Mouse (Mus musculus) MEL (cell line): Measurements from ENCODE around the gene Ccnb2. TPM values are rescaled to one million over a fixed set of nuclear protein-coding genes. Genes with fewer than 3 reads are reported as not detected.
A peak's percentile ranks its signal among the peaks of the same experiment; 100 is the strongest.

Experiments used
- DNase-seq: peaks from one replicate; pipeline ENCODE4 v3.0.0; 2011; ENCODE audit warnings: low read depth, low spot score
- H3K27ac ChIP-seq: 2 replicates; pipeline ENCODE4 v1.5.1; 2012; ENCODE audit warnings: low read depth, mild to moderate bottlenecking, control low read depth, low read length, moderate library complexity; ENCODE audit not compliant: control insufficient read depth
- H3K27me3 ChIP-seq, 2 experiments: fragments of 150-350 bp in 1 of 2; sonication (generic) in 1 of 2; 2 replicates each; pipeline ENCODE4 v1.6.1; 2012; ENCODE audit warnings: low read length in 2 of 2, mild to moderate bottlenecking in 2 of 2, improper control_type of control experiment in 1 of 2, moderate library complexity in 1 of 2; ENCODE audit not compliant: insufficient read depth in 2 of 2, control insufficient read depth in 1 of 2
- H3K36me3 ChIP-seq, 2 experiments: 2 replicates each; pipeline ENCODE4 v1.6.1; 2012 to 2014; ENCODE audit warnings: low read length in 2 of 2, improper control_type of control experiment in 1 of 2, inconsistent platforms in 1 of 2, mild to moderate bottlenecking in 1 of 2; ENCODE audit not compliant: insufficient read depth in 2 of 2, control insufficient read depth in 1 of 2
- H3K4me1 ChIP-seq, 2 experiments: fragments of 150-350 bp in 1 of 2; sonication (generic) in 1 of 2; 2 replicates each; pipeline ENCODE4 v1.6.1; 2012; ENCODE audit warnings: low read length in 2 of 2, improper control_type of control experiment in 1 of 2, mild to moderate bottlenecking in 1 of 2; ENCODE audit not compliant: insufficient read depth in 2 of 2, control insufficient read depth in 1 of 2
- H3K4me3 ChIP-seq, 2 experiments: fragments of 150-350 bp in 1 of 2; sonication (generic) in 1 of 2; 2 replicates each; pipeline ENCODE4 v1.5.1; 2012; ENCODE audit warnings: low read depth in 2 of 2, low read length in 2 of 2, mild to moderate bottlenecking in 2 of 2, moderate library complexity in 2 of 2, control low read depth in 1 of 2, improper control_type of control experiment in 1 of 2; ENCODE audit not compliant: control insufficient read depth in 1 of 2, insufficient read depth in 1 of 2
- H3K79me2 ChIP-seq: 2 replicates; pipeline ENCODE4 v1.6.1; 2012; ENCODE audit warnings: mild to moderate bottlenecking, low read length, moderate library complexity; ENCODE audit not compliant: control insufficient read depth, poor library complexity, insufficient read depth
- H3K9ac ChIP-seq: 2 replicates; pipeline ENCODE4 v1.6.1; 2012; ENCODE audit warnings: low read depth, mild to moderate bottlenecking, control low read depth, low read length, moderate library complexity; ENCODE audit not compliant: control insufficient read depth, poor library complexity, severe bottlenecking
- H3K9me3 ChIP-seq: fragments of 150-350 bp; sonication (generic); replicated peaks from 2 replicates; pipeline ENCODE4 v1.6.1; 2012; ENCODE audit warnings: mild to moderate bottlenecking, low read length, improper control_type of control experiment, moderate library complexity; ENCODE audit not compliant: insufficient read depth
- BHLHE40 ChIP-seq: IDR thresholded peaks from 2 replicates; pipeline ENCODE4 v1.6.1; 2012; ENCODE audit warnings: low read depth, mild to moderate bottlenecking, inconsistent platforms, low read length, improper control_type of control experiment, borderline replicate concordance
- CHD1 ChIP-seq: IDR thresholded peaks from 2 replicates; pipeline ENCODE4 v1.6.1; 2012; ENCODE audit warnings: low read depth, mild to moderate bottlenecking, inconsistent platforms, low read length, improper control_type of control experiment
- CHD2 ChIP-seq: IDR thresholded peaks from 2 replicates; pipeline ENCODE4 v1.6.1; 2011; ENCODE audit warnings: low read length, improper control_type of control experiment
- CTCF ChIP-seq, 3 experiments: IDR thresholded peaks in 2 of 3; conservative IDR thresholded peaks in 1 of 3; 2 replicates each; pipeline ENCODE4 v1.5.1; 2011 to 2012; ENCODE audit warnings: low read length in 3 of 3, low read depth in 2 of 3, mild to moderate bottlenecking in 2 of 3, improper control_type of control experiment in 1 of 3, inconsistent platforms in 1 of 3, mixed read lengths in 1 of 3, moderate library complexity in 1 of 3; ENCODE audit not compliant: control insufficient read depth in 1 of 3, insufficient read depth in 1 of 3, poor library complexity in 1 of 3, severe bottlenecking in 1 of 3
- E2F4 ChIP-seq: IDR thresholded peaks from 2 replicates; pipeline ENCODE4 v1.6.1; 2011; ENCODE audit warnings: low read depth, low read length, improper control_type of control experiment, borderline replicate concordance
- ELF1 ChIP-seq: IDR thresholded peaks from 2 replicates; pipeline ENCODE4 v1.6.1; 2014; ENCODE audit warnings: low read depth, mild to moderate bottlenecking, inconsistent platforms, low read length, improper control_type of control experiment, moderate library complexity
- EP300 ChIP-seq, 2 experiments: IDR thresholded peaks; 2 replicates each; pipeline ENCODE4 v1.6.1; 2011; ENCODE audit warnings: improper control_type of control experiment in 2 of 2, low read length in 2 of 2, low read depth in 1 of 2, mild to moderate bottlenecking in 1 of 2
- ETS1 ChIP-seq: IDR thresholded peaks from 2 replicates; pipeline ENCODE4 v1.6.1; 2012; ENCODE audit warnings: low read depth, mild to moderate bottlenecking, inconsistent platforms, low read length, improper control_type of control experiment, moderate library complexity
- GABPA ChIP-seq: IDR thresholded peaks from 2 replicates; pipeline ENCODE4 v1.6.1; 2012; ENCODE audit warnings: low read depth, mild to moderate bottlenecking, inconsistent platforms, low read length, improper control_type of control experiment, moderate library complexity
- GATA1 ChIP-seq: IDR thresholded peaks from 2 replicates; pipeline ENCODE4 v1.6.1; 2011; ENCODE audit warnings: low read depth, low read length, improper control_type of control experiment
- HCFC1 ChIP-seq: IDR thresholded peaks from 2 replicates; pipeline ENCODE4 v1.6.1; 2012; ENCODE audit warnings: low read depth, mild to moderate bottlenecking, inconsistent platforms, low read length, improper control_type of control experiment, moderate library complexity
- JUND ChIP-seq: IDR thresholded peaks from 2 replicates; pipeline ENCODE4 v1.6.1; 2011; ENCODE audit warnings: low read depth, mild to moderate bottlenecking, improper control_type of control experiment, low read length
- KAT2A ChIP-seq: conservative IDR thresholded peaks from 2 replicates; pipeline ENCODE4 v1.6.1; 2012; ENCODE audit warnings: low read depth, low read length, improper control_type of control experiment, inconsistent platforms
- MAX ChIP-seq: IDR thresholded peaks from 2 replicates; pipeline ENCODE4 v1.6.1; 2011; ENCODE audit warnings: low read length, improper control_type of control experiment
- MAZ ChIP-seq: IDR thresholded peaks from 2 replicates; pipeline ENCODE4 v1.6.1; 2012; ENCODE audit warnings: low read depth, mild to moderate bottlenecking, inconsistent platforms, low read length, improper control_type of control experiment
- MXI1 ChIP-seq: IDR thresholded peaks from 2 replicates; pipeline ENCODE4 v1.6.1; 2011; ENCODE audit warnings: mild to moderate bottlenecking, low read depth, low read length, improper control_type of control experiment
- MYB ChIP-seq: IDR thresholded peaks from 2 replicates; pipeline ENCODE4 v1.6.1; 2011; ENCODE audit warnings: mild to moderate bottlenecking, low read depth, low read length, improper control_type of control experiment
- MYC ChIP-seq: IDR thresholded peaks from 2 replicates; pipeline ENCODE4 v1.6.1; 2011; ENCODE audit warnings: low read depth, mild to moderate bottlenecking, low read length, improper control_type of control experiment, moderate library complexity
- NELFE ChIP-seq: IDR thresholded peaks from 2 replicates; pipeline ENCODE4 v1.6.1; 2011; ENCODE audit warnings: low read depth, low read length, improper control_type of control experiment
- NRF1 ChIP-seq: IDR thresholded peaks from 2 replicates; pipeline ENCODE4 v1.6.1; 2014; ENCODE audit warnings: low read depth, mild to moderate bottlenecking, inconsistent platforms, low read length, improper control_type of control experiment, moderate library complexity; ENCODE audit not compliant: poor library complexity, insufficient read depth, severe bottlenecking
- POLR2A ChIP-seq, 2 experiments: IDR thresholded peaks; 2 replicates each; pipeline ENCODE4 v1.6.1; 2011 to 2012; ENCODE audit warnings: low read length in 2 of 2, mild to moderate bottlenecking in 2 of 2, control low read depth in 1 of 2, improper control_type of control experiment in 1 of 2, low read depth in 1 of 2, moderate library complexity in 1 of 2; ENCODE audit not compliant: control insufficient read depth in 1 of 2, insufficient read depth in 1 of 2, poor library complexity in 1 of 2
- POLR2AphosphoS2 ChIP-seq: IDR thresholded peaks from 2 replicates; pipeline ENCODE4 v1.6.1; 2011; ENCODE audit warnings: low read length, improper control_type of control experiment
- POLR2AphosphoS5 ChIP-seq: IDR thresholded peaks from 2 replicates; pipeline ENCODE4 v1.6.1; 2012; ENCODE audit warnings: low read depth, borderline replicate concordance, mild to moderate bottlenecking, inconsistent platforms, low read length, moderate library complexity, mixed read lengths
- RCOR1 ChIP-seq: IDR thresholded peaks from 2 replicates; pipeline ENCODE4 v1.6.1; 2012; ENCODE audit warnings: low read depth, mild to moderate bottlenecking, inconsistent platforms, low read length, improper control_type of control experiment
- SIN3A ChIP-seq: IDR thresholded peaks from 2 replicates; pipeline ENCODE4 v1.6.1; 2012; ENCODE audit warnings: low read length, improper control_type of control experiment, inconsistent platforms
- SMC3 ChIP-seq: IDR thresholded peaks from 2 replicates; pipeline ENCODE4 v1.6.1; 2011; ENCODE audit warnings: low read depth, low read length, improper control_type of control experiment
- TAL1 ChIP-seq: IDR thresholded peaks from 2 replicates; pipeline ENCODE4 v1.6.1; 2012; ENCODE audit warnings: mild to moderate bottlenecking, inconsistent platforms, low read length, moderate library complexity, mixed read lengths
- TBP ChIP-seq: IDR thresholded peaks from 2 replicates; pipeline ENCODE4 v1.8.0; 2011; ENCODE audit warnings: low read depth, low read length, improper control_type of control experiment
- TCF12 ChIP-seq: IDR thresholded peaks from 2 replicates; pipeline ENCODE4 v1.6.1; 2014; ENCODE audit warnings: low read depth, mild to moderate bottlenecking, inconsistent platforms, low read length, improper control_type of control experiment, moderate library complexity
- UBTF ChIP-seq: IDR thresholded peaks from 2 replicates; pipeline ENCODE4 v1.6.1; 2012; ENCODE audit warnings: low read depth, mild to moderate bottlenecking, inconsistent platforms, low read length, improper control_type of control experiment, moderate library complexity, borderline replicate concordance; ENCODE audit not compliant: insufficient read depth
- USF2 ChIP-seq, 2 experiments: IDR thresholded peaks; 2 replicates each; pipeline ENCODE4 v1.6.1; 2011 to 2012; ENCODE audit warnings: improper control_type of control experiment in 2 of 2, low read length in 2 of 2, borderline replicate concordance in 1 of 2, inconsistent platforms in 1 of 2, low read depth in 1 of 2, mild to moderate bottlenecking in 1 of 2; ENCODE audit not compliant: insufficient read depth in 1 of 2
- ZC3H11A ChIP-seq: IDR thresholded peaks from 2 replicates; pipeline ENCODE4 v1.6.1; 2012; ENCODE audit warnings: low read depth, mild to moderate bottlenecking, inconsistent platforms, low read length, improper control_type of control experiment
- ZKSCAN1 ChIP-seq: IDR thresholded peaks from 2 replicates; pipeline ENCODE4 v1.6.1; 2012; ENCODE audit warnings: low read depth, mild to moderate bottlenecking, inconsistent platforms, low read length, improper control_type of control experiment, moderate library complexity
- ZMIZ1 ChIP-seq: IDR thresholded peaks from 2 replicates; pipeline ENCODE4 v1.6.1; 2012; ENCODE audit warnings: low read depth, mild to moderate bottlenecking, inconsistent platforms, low read length, improper control_type of control experiment, moderate library complexity
- ZNF384 ChIP-seq: IDR thresholded peaks from 2 replicates; pipeline ENCODE4 v1.6.1; 2012; ENCODE audit warnings: low read depth, mild to moderate bottlenecking, inconsistent platforms, low read length, improper control_type of control experiment
- polyA plus RNA-seq, 2 experiments: library from polyadenylated mRNA; stranded (reverse) in 1 of 2; unstranded in 1 of 2; fragments of >175 nt in 1 of 2; fragments of >200 nt in 1 of 2; gene quantifications; 2 replicates each; pipeline versions ENCODE4 v1.2.1 to v1.2.4; 2012; ENCODE audit warnings: low replicate concordance in 2 of 2, low read depth in 1 of 2; ENCODE audit not compliant: insufficient read length in 2 of 2, insufficient read depth in 1 of 2, missing spikeins in 1 of 2
- total RNA-seq: library from RNA; depleted of rRNA; stranded (reverse); fragments of 300-350 nt; gene quantifications from 2 replicates; pipeline ENCODE4 v1.2.3, GENCODE M21; 2012

Ccnb2 gene
- total and polyA plus RNA-seq, 3 experiments = 86.5 to 128 (median 97.0) TPM

DNA sequence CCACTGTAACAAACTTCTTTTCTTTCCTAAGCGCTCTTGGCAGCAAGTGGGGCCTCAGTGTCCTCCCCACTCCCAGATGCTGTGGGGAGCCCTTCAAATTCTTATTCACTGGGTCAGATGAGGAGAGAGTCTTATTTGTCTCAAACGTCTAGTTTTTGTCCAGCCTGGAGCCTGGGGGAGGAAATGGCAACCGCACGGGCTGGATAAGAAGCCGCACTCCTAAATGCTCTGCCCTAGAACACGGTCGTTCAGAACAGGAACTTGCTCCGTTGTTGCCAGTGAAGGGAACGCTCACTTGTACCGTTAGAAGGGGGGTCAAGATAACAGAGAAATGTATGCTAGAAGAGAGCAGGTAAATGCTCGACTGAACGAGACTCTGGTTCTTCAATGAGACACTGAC lies 39.3 kb downstream of the Ccnb2 start:
- H3K9ac ChIP-seq = peak overlapping the region; percentile 82
- peaks cover 7 to 34% of the 10 kb centered on the region in 2 experiments for H3K4me1 ChIP-seq
- H3K36me3 ChIP-seq = peaks cover 0 to 15% of the 10 kb centered on the region in 2 experiments; a peak in 2 of 4 replicates
- no peaks in the 10 kb centered on the region; the same call in 1 of the 2 replicates for H3K79me2 ChIP-seq
- peak overlapping the region; percentile 54 to 62 for H3K4me3 ChIP-seq
- no peaks in the 10 kb centered on the region for H3K9me3 ChIP-seq
- TF ChIP-seq EP300 (IDR thresholded peaks at IDR 0.05; ENCODE audit: low read depth in 1 of 2, low read length in 2 of 2) (peak; percentile 79 to 93), NELFE (no peak; the same call in 1 of the 2 replicates), HCFC1 (peak; percentile 47; the same call in 1 of the 2 replicates), JUND (no peak), MAZ (peak; percentile 66; the same call in 1 of the 2 replicates), CHD1 (0 out of 2 replicates have a peak, but pooled peaks have one; percentile 2), USF2 (IDR thresholded peaks at IDR 0.05; ENCODE audit: borderline replicate concordance in 1 of 2, insufficient read depth in 1 of 2, low read depth in 1 of 2, low read length in 2 of 2) (no peak), ZC3H11A (no peak), MYB (peak; percentile 91), E2F4 (no peak), TCF12 (peak; percentile 70), ZNF384 (no peak), KAT2A (no peak), POLR2A (IDR thresholded peaks at IDR 0.05; ENCODE audit: control insufficient read depth in 1 of 2, insufficient read depth in 1 of 2, low read depth in 1 of 2, low read length in 2 of 2, poor library complexity in 1 of 2) (peak in 1 of 2 experiments; percentile 77; a peak in 1 of 4 replicates), GABPA (no peak), NRF1 (no peak), MXI1 (no peak; the same call in none of the 2 replicates), POLR2AphosphoS2 (peak; percentile 72; the same call in 1 of the 2 replicates), CTCF (IDR thresholded peaks at IDR 0.05 in 2 of 3, conservative IDR thresholded peaks at IDR 0.05 in 1 of 3; ENCODE audit: control insufficient read depth in 1 of 3, insufficient read depth in 1 of 3, low read depth in 2 of 3, low read length in 3 of 3, poor library complexity in 1 of 3, severe bottlenecking in 1 of 3) (no peak), ZKSCAN1 (no peak), TBP (peak; percentile 90), MYC (peak; percentile 59; the same call in 1 of the 2 replicates), SMC3 (no peak), POLR2AphosphoS5 (peak; percentile 85; the same call in 1 of the 2 replicates), ZMIZ1 (peak; percentile 36; the same call in 1 of the 2 replicates), RCOR1 (no peak; the same call in 1 of the 2 replicates), GATA1 (peak; percentile 87), ETS1 (peak; percentile 66), SIN3A (peak; percentile 90), TAL1 (peak; percentile 34; the same call in 1 of the 2 replicates), ELF1 (peak; percentile 66), MAX (no peak), UBTF (0 out of 2 replicates have a peak, but pooled peaks have one; percentile 40), CHD2 (no peak), BHLHE40 (0 out of 2 replicates have a peak, but pooled peaks have one; percentile 4)
- DNase-seq = peak; percentile 94
- peak overlapping the region; percentile 99 for H3K27ac ChIP-seq
- no peaks in the 10 kb centered on the region for H3K27me3 ChIP-seq
